Mouse (Mus musculus) kidney, adult 2 months (tissue): Measurements from ENCODE around the gene Tanc2.

Source experiments
- CTCF ChIP-seq: fragments of 200-500 bp; conservative IDR thresholded peaks from 2 replicates; pipeline ENCODE4 v1.5.1; 2011; ENCODE audit warnings: low read depth, mild to moderate bottlenecking, control low read depth, low read length, moderate library complexity, mixed read lengths; ENCODE audit not compliant: insufficient read depth, insufficient read length
- POLR2A ChIP-seq: fragments of 200-500 bp; IDR thresholded peaks from one replicate; pipeline ENCODE4 v1.6.1; 2011; ENCODE audit warnings: low read depth, low read length, control low read depth

GRCm38 (mm10) chr11:105602177-105602576 lies 12.4 kb downstream of the Tanc2 start:
- no peak for TF ChIP-seq POLR2A
- TF ChIP-seq CTCF = no peak
